33 mouse cellular contexts compared by ENCODE assay signal in the genomic region with DNA sequence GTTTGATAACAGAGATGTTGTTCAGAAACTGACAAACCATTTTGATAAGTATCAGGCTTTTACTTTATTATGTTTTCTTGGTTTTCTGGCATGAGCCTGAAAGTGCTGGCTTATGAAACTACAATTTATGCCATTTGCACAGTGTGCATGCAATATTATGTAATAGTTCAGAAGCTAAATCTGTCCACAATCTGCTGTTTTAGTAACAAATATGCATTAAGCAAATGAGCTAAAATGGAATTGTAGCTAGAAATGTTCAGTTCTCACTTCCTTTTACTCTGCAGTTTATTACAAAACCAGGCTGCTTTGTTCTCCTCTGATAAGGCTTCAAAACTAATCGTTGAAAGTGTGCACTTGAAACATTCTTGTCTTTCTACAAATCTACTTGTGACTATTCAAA.
A peak's percentile ranks its signal among the peaks of the same experiment; 100 is the strongest.
DNase-seq lines count a peak whose midpoint lies in the region; ATAC-seq lines count a peak whose summit lies in the region.
"Had no signal": no experiment of that assay in that cellular context is flagged by ENCODE, and none has a peak within 500 bp of the region (broad histone marks: within the 10 kb centered on the region; RNA-seq: fewer than 3 reads in every experiment).

No protein-coding gene starts in this region.

- H3K27ac ChIP-seq in forebrain, embryonic 16.5 days (ENCODE audit: low read length) = no peak overlapping the region
- H3K27ac ChIP-seq in forebrain, embryonic 13.5 days = no peak overlapping the region
- H3K27ac ChIP-seq: embryonic facial prominence, embryonic 10.5 days; embryonic facial prominence, embryonic 15.5 days; hindbrain, embryonic 10.5 days; hindbrain, postnatal 0 days; intestine, embryonic 15.5 days; limb, embryonic 10.5 days; limb, embryonic 15.5 days; liver, embryonic 13.5 days; midbrain, embryonic 12.5 days; neural tube, embryonic 12.5 days; stomach, postnatal 0 days had no signal

- ATAC-seq in forebrain, embryonic 16.5 days = 0 out of 2 replicates have a peak, but pooled peaks have one; percentile 18
- no peak for ATAC-seq in forebrain, embryonic 13.5 days
- ATAC-seq: hindbrain, postnatal 0 days; intestine, embryonic 15.5 days; lung, postnatal 0 days; Patski had no signal

- H3K4me1 ChIP-seq in forebrain, embryonic 16.5 days (replicated peaks; ENCODE audit: control insufficient read depth, insufficient read depth, low read length) = no peaks in the 10 kb centered on the region
- H3K4me1 ChIP-seq in forebrain, embryonic 13.5 days = no peaks in the 10 kb centered on the region
- H3K4me1 ChIP-seq: embryonic facial prominence, embryonic 10.5 days; embryonic facial prominence, embryonic 15.5 days; hindbrain, embryonic 10.5 days; intestine, embryonic 15.5 days; limb, embryonic 10.5 days; limb, embryonic 15.5 days; liver, embryonic 13.5 days; megakaryocyte, embryonic 14.5 days; midbrain, embryonic 12.5 days; neural tube, embryonic 12.5 days had no signal

- H3K9me3 ChIP-seq in forebrain, embryonic 16.5 days (ENCODE audit: control insufficient read depth, low read length) = no peaks in the 10 kb centered on the region
- H3K9me3 ChIP-seq in forebrain, embryonic 13.5 days (replicated peaks) = no peaks in the 10 kb centered on the region
- H3K9me3 ChIP-seq: embryonic facial prominence, embryonic 10.5 days; embryonic facial prominence, embryonic 15.5 days; hindbrain, embryonic 10.5 days; intestine, embryonic 15.5 days; limb, embryonic 10.5 days; limb, embryonic 15.5 days; liver, embryonic 13.5 days; megakaryocyte, embryonic 14.5 days; midbrain, embryonic 12.5 days; neural tube, embryonic 12.5 days had no signal

- H3K27me3 ChIP-seq in forebrain, embryonic 16.5 days (replicated peaks; ENCODE audit: control insufficient read depth, insufficient read depth, low read length) = no peaks in the 10 kb centered on the region
- no peaks in the 10 kb centered on the region for H3K27me3 ChIP-seq in forebrain, embryonic 13.5 days
- H3K27me3 ChIP-seq: embryonic facial prominence, embryonic 15.5 days; intestine, embryonic 15.5 days; limb, embryonic 15.5 days; liver, embryonic 13.5 days; megakaryocyte, embryonic 14.5 days; midbrain, embryonic 12.5 days; neural tube, embryonic 12.5 days; Patski had no signal

- peak; percentile 14 for DNase-seq in layer of hippocampus, adult 11-12 months (ENCODE audit: low spot score)
- no peak for DNase-seq in layer of hippocampus, postnatal 36 days
- peak; percentile 3 to 46 for DNase-seq in left cerebral cortex, postnatal 25 days (ENCODE audit: low spot score in 2 of 2)
- DNase-seq in left cerebral cortex, postnatal 36 days (ENCODE audit: low spot score in 2 of 2) = no peak
- no peak for DNase-seq in right cerebral cortex, postnatal 25 days
- DNase-seq: adrenal gland, postnatal 14 days; cerebellum, postnatal 25 days; heart, postnatal 14 days; kidney, adult 2 months; kidney, postnatal 36 days; liver, embryonic 13.5 days; lung, adult 18-20 months; lung, postnatal 4 days; right cerebral cortex, adult 18-20 months; right cerebral cortex, postnatal 4 days; thymus, adult 2 months; thymus, postnatal 36 days had no signal

- H3K4me3 ChIP-seq in forebrain, embryonic 16.5 days (replicated peaks; ENCODE audit: low read length) = no peak overlapping the region
- H3K4me3 ChIP-seq in forebrain, embryonic 13.5 days = no peak overlapping the region
- H3K4me3 ChIP-seq: embryonic facial prominence, embryonic 10.5 days; embryonic facial prominence, embryonic 15.5 days; hindbrain, embryonic 10.5 days; intestine, embryonic 15.5 days; limb, embryonic 10.5 days; limb, embryonic 15.5 days; liver, embryonic 13.5 days; megakaryocyte, embryonic 14.5 days; midbrain, embryonic 12.5 days; myocyte; neural tube, embryonic 12.5 days had no signal

- H3K36me3 ChIP-seq in forebrain, embryonic 16.5 days (ENCODE audit: control insufficient read depth, insufficient read depth) = no peaks in the 10 kb centered on the region
- no peaks in the 10 kb centered on the region for H3K36me3 ChIP-seq in forebrain, embryonic 13.5 days (ENCODE audit: poor library complexity, severe bottlenecking)
- H3K36me3 ChIP-seq: embryonic facial prominence, embryonic 10.5 days; embryonic facial prominence, embryonic 15.5 days; hindbrain, embryonic 10.5 days; intestine, embryonic 15.5 days; limb, embryonic 10.5 days; limb, embryonic 15.5 days; liver, embryonic 13.5 days; midbrain, embryonic 12.5 days; neural tube, embryonic 12.5 days had no signal

- H3K4me2 ChIP-seq in forebrain, embryonic 16.5 days (ENCODE audit: low read length) = no peak overlapping the region
- H3K4me2 ChIP-seq in forebrain, embryonic 13.5 days = no peak overlapping the region
- H3K4me2 ChIP-seq: embryonic facial prominence, embryonic 15.5 days; intestine, embryonic 15.5 days; limb, embryonic 15.5 days; liver, embryonic 13.5 days; midbrain, embryonic 12.5 days; neural tube, embryonic 12.5 days had no signal

- intact Hi-C loops in left cerebral cortex, postnatal 25 days (cut with DNase I) = no loop called here
- intact Hi-C loops in left cerebral cortex, postnatal 36 days (cut with DNase I) = no loop called here

- 76% methylated on average over 1 of the region's 1 CpGs for WGBS in forebrain, embryonic 16.5 days
- 70% methylated on average over 1 of the region's 1 CpGs for WGBS in forebrain, embryonic 13.5 days

- H3K9ac ChIP-seq in forebrain, embryonic 16.5 days (replicated peaks; ENCODE audit: low read depth, low read length) = no peak overlapping the region
- no peak overlapping the region for H3K9ac ChIP-seq in forebrain, embryonic 13.5 days
- H3K9ac ChIP-seq: embryonic facial prominence, embryonic 15.5 days; intestine, embryonic 15.5 days; limb, embryonic 15.5 days; liver, embryonic 13.5 days; midbrain, embryonic 12.5 days; neural tube, embryonic 12.5 days had no signal

Comparison
In these comparisons a context has a peak if more than half of its experiments do, and no peak if none do; other contexts are left out.
1. DNase-seq: peak in layer of hippocampus, adult 11-12 months (single experiment) and left cerebral cortex, postnatal 25 days (2 of 2); none in layer of hippocampus, postnatal 36 days (0 of 2), left cerebral cortex, postnatal 36 days (0 of 2) and right cerebral cortex, postnatal 25 days (single experiment).